Mouse (Mus musculus): ENCODE data around the gene Hs2st1.

The Hs2st1 gene

DNA sequence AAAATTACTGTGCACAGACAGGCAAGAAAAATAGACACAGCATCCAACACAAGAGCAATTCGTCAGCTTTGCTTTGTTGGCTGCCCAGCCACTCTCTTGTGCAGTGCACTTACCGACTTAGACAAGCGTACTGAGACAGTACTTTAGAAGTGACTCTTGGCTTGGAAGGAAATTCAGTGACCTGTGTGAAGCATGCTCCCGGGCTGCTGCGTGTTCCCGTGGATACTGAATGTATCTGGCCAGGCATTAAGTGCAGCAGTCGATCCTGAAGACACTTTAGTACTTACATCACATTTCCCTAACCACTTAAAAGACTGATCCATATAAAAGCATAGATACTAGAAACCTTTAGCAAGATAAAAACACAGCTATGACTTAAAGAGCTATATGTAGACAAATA is 68.1 kb downstream of the Hs2st1 start:
- DNase-seq, result no peak

DNA sequence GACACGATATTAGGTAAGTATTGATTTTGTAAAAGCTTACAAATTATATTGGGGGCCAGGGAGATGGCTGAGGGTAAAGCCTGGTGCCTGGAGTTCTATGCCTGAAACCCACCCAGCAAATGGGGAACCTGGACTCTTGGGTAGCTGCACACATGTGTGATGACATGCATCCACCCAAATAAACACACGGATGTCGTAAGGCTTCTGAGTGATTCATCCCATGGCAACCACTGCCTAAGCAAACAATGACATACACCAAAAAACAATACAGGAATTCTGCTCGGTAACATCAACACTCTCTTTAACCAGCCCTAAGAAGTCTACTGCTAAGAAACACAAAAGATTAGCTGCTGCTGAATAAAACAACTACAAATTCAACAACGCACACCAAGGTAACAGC is 73.2 kb downstream of the Hs2st1 start:
- no peak for DNase-seq

DNA sequence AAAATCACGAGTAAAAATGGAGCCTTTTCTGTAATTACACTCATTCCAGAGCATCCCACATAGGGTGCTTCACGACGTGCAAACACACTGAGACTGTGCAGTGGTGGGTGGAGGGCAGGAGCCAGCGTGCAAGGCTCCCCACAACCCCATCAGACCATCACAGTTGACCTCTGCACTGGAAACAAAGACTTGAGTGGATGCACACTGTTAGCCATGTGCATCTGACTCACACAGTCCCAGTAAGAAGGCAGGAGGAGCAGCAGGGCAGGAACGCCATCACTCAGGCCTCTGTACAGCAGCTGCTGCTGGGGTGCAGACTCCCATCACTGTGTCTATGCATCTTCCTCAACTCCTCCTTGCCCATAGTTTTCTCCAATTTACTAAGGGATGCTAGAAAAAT is 75.1 kb downstream of the Hs2st1 start:
- DNase-seq, result no peak

DNA sequence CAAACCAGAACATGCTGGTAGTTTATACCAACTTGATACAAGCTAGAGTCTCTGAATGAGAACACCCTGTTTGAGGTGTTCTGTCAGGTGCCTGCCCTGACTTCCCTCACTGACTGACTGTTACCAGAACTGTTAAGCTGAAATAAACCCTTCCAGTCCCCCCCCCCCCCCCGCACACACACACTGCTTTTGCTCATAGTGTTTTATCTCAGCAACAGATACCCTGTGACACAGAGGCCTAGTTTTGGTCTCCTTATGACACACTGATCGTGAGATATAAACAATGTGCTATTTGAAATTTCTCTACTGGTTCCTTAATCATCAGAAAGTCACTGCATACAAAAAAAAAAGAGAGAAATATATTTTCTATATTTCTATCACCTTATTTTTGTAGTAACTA is 81.2 kb downstream of the Hs2st1 start:
- DNase-seq, result no peak

DNA sequence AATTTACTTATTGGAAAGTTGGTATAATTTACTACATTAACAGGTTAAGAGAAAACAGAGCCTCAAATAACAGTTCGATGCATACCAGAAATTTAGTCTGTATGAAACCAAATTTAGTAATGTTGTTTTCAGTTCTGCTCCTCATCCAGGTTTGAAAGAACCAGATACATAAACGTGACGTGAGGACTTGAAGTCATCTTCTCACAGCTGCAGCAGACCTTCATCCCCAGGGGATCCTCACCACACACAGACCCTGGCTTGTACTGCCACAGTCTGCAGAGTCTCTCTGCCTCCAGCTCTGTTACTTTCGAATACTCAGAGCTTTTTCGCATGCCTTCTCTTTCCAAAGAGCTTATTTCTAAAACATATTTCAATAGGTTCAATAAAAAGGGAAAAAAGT is 89.4 kb downstream of the Hs2st1 start:
- DNase-seq, result no peak

DNA sequence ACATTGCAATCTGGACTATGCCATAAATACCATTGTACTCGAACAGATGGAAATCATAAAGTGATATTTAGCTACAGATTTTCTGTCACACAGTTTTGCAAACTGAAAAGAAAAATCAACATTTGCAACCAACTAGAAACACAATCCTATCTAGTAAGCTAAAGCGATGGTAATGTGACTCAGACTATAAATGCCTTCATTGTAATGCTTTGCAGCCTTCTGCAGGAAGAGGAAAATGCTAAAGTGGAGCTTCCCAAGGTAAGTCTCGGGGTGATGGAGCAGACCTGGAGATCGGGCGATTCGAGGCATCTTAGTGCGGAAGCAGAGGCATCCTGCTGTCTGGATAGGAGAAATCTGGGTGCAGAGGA is 91.6 kb downstream of the Hs2st1 start:
- no peak for DNase-seq

DNA sequence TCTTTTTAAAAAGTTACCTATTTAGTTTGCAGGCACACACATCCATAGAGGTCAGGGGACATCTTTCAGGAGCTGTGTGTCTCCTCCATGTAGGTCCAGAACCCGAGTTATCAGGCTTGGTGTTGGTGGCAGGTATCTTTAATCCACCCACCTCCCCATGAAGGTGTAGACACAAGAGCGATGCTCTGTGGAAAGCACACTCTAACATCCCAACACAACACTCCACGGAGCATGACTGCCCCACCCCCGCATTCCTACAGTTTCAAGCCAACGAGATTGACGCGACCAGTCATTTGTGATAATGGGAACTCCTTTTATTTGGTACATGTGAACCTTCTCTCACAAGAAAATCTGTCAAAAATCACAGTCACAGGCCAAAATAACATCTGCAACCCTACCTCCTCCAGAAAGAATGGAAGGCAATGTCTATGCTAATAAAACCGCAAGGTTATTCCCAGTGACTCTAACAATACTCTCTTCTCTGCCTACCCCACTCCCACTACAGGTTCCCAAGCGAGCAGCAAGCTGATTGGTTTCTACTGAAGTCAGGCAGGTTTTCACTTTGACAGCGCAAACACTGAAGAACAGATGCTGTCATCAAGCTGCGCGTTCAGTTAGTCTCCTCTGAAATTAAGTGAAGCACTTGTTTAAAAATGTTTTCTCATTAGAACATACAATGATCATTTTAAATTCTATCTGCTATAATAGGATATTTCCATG is 92.1 kb downstream of the Hs2st1 start:
- no peak for DNase-seq

DNA sequence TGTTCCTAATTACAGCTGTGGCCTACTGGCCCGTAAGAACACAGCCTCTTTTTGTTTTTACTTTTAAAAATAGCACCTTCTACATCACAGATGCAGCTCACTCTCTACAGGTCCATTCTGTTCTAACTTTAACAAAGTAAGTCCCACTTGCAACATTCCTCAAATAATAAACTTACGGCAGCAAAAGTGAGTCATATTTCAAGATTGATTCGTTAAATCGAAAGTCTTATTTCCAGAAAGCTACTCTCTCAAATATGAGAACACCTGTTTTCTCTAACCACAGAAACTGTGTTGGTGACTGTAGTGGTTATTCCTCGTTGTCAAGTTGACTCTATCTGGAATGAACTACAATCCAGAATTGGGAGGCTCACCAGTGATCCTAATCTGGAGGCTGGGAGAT is 94.1 kb downstream of the Hs2st1 start:
- DNase-seq, result no peak

DNA sequence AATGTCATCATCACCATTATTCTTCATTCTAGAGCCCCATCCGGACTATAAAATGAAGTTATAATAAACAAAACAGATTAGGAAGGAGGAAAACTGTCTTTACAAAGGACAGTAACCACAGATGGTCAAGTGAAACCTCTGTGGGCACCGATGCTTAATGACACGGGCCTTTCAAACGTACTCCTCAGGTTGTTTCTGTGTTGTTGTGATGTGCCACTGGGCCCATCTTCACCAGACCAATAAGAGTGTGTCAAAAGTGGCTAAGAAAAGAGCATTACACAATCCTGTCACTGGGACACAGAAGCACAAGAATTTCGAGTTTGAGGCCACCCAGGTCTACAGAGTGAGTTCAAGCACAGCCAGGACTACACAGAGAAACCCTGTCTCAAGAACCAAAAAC is 95.3 kb downstream of the Hs2st1 start:
- no peak for DNase-seq

DNA sequence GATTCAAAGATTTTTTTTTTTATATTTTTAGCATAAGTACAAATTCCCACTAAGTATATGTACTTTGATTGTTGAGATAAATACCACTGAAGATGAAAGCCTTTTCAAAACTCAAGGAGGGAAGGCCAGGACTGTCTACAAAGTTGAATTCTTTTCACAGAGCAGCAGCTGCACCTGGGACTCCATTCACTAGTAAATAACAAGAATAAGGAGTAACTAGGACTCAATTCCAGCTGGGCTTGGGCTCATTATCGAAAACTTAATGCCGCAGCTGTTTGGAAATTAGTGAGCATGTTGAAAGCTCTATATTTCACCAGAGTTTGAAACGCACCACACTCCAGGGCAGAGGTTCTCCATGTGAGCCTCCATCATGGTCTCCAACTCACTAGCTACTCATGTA is 98.0 kb downstream of the Hs2st1 start:
- DNase-seq, result no peak

DNA sequence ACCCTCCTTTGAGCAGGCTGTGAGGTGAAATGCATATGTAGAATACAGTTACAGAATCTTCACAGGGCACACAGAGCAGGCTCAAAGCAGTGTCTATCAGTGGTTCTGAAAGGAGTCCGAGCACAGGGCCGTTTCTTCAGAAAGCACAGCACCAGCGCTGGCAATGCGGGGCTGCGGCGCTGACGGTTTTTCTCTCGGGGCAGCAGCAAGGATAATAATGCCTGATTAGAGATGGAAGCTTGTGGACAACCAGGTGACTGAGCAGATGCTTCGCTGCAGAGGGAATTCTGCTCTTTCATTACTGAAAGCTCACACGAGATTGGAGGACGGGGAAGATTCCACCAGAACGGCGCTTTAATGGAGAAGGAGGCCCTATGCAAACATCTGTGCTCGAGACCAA is 99.1 kb downstream of the Hs2st1 start:
- no peak for DNase-seq

DNA sequence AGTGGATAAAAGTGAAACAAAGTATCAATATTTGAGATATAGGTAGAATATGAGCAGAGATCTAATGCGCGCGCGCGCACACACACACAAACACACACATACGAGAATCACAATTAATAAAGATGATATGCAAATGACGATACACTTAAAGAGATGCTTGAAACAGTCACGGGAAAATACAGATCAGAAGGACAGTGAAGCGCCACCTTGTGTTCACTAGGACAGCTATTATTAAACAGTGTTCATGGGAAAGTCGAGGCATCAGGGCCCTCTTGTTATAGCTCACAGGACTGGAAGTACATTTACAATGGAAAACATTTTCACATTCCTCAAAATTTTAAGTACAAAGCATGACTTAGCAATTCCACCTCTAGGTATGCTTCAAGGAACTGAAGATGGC is 102.5 kb downstream of the Hs2st1 start:
- DNase-seq, result peak; percentile 24

DNA sequence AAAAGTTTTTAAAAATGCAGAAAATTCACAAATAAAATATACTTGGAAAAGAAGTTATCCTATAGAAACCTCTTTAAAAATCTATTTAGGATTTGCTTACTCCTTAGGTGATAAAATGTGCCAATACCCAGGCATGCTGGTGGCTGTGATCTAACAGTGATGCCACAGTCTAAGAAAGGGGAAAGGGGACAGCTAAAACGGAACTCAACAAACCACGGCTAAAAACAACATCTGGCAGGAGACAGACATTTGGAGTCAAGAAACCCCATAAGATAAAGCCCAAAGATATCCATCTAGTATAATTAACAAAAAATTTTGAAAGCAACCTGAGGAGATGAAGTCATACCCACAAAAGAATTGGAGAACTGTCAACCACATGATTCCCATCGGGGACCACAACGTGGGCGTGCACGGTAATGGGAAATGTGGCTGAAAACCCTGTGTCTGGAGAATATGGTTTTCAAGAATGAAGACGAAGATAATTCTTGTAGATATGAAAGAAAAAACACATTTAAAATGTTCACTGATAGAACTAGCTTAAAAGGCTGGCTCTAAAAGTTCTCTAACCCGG is 103.8 kb downstream of the Hs2st1 start:
- no peak for DNase-seq

DNA sequence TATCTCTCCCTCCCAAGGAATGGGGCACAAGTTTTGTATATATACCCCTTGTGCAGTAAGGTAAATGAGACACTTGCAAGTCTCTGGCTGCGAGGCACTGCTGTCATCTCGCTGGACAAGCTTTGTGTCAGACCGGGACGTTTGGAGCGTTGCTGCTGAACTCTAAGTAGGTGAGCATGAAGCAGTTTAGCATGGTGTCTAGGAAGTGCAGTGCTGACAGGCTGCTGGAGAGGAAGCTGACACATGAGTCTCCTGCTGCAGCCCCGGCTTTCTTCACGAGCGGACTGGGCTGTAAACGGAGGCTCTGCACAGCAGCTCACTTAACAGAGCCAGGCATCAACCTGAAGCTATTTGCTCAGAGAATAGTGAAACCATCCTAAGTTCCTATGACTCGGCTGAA is 107.3 kb downstream of the Hs2st1 start:
- DNase-seq, result no peak

DNA sequence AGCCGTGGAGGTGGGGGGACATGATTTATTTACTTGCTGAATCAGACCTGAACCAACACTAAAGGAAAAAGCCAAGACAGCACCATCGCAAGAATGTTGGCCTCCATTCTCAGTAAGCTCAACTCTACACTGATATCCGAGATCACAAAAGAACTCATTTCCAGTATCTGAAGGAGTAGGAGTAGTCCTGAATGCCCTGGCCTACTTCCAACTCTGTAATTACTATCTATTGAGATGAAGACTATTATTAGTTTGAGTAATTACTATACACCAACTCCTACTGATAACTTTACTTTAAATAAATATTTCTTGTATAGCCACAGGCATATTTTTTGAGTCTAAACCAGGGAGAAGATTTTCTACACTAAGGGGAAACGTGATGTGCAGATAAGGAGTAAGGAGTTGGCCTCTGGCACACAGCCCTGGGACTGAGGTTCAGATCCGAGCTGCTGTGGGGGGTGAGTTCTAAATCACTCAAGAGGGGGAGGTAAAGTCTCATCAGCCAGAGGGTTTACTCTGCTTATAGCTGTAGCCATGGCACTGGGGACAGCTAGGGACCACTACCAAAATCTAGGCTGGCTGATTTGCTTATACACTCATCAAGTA is 109.7 kb downstream of the Hs2st1 start:
- no peak for DNase-seq

DNA sequence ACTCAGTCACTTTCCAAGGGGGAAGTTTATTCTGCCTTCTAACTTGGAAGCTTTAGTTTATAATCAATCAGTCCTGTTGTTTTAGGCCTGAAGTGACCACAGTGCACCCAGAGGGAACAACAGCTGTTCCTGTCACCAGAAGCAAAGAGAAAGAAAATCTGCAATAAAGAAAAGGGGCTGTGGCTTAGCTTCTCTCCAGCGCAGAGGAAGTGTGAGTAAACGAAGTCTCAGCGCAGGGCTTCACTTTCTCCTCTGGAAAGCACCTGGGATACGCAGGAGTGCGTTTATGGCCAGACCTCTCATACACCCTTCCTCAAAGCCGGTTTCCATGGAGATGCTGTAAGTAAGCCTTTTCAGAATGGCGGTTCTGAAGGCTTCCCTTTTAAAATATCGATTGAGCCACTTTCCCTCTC is 110.7 kb downstream of the Hs2st1 start:
- DNase-seq, result no peak

DNA sequence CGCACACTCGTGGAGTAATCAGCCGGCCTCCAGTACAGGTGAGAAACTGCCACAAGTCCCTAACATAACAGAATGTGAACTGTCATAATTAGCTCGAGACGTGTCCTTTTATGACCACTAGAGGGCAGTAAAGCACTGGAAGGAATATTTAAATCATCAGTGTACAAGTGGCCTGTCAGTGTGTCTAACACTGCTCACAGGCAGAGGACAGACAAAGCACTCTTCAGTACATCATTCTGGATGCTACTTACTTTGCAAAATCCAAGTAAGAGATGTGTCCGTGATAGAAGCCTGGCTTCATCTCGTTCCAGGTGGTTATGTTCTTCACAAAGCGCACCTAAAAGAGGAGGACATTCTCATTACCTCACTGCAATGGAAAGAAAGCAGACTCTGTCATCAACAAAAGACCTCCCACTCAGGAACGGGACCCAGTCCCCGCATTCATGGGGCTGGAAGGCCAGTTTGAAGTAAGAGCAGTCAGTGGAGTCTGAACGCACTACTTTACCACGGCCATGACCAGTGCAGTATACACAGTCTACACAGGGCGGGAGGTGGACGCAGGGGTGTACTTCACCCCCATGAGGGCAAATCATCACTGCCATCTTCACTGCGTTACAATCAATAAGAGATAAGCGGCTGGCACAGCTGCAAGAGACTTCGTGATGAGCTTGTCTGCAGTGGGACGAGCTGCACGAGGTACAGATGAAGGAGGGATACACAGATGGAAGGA is 116.1 kb downstream of the Hs2st1 start:
- DNase-seq, result peak; percentile 61 to 71

DNA sequence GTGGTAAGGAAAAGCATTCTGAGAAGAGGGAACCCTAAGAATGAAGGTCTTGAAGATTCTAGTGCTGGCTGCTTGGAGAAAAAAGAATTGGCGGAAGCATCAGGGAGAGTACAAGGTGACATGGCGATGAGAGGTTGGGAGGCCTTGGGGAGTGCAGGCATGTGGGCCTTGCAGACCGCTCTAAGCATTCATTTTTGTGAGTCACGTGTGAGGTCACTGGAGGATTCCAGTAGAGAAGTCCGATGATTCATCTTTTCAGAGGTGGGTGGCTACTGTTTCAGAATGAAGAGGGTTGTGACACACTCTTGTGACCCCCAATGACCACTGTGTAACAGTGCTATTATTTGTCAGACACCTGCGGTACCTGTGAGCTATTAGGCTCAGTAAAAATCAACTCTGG is 121.0 kb downstream of the Hs2st1 start:
- no peak for DNase-seq

DNA sequence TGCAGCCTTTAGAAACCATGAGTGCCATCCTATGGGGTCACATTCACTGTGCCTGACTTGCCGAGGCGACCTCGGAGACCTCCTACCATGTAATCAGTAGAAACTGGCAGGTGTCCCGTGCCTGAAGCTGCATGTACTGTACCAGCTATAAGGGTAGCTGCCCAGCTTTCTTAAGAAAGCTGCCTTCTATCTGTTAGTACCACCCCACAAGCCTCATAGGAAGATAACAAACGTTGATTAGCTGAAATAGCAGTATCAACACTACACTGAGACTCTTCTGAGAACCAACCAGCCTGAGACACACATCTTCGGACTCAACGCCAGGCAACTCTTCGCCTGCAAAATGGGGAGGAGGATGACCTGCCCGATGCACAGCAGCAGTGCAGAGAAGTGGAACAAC is 122.1 kb downstream of the Hs2st1 start:
- DNase-seq, result no peak

DNA sequence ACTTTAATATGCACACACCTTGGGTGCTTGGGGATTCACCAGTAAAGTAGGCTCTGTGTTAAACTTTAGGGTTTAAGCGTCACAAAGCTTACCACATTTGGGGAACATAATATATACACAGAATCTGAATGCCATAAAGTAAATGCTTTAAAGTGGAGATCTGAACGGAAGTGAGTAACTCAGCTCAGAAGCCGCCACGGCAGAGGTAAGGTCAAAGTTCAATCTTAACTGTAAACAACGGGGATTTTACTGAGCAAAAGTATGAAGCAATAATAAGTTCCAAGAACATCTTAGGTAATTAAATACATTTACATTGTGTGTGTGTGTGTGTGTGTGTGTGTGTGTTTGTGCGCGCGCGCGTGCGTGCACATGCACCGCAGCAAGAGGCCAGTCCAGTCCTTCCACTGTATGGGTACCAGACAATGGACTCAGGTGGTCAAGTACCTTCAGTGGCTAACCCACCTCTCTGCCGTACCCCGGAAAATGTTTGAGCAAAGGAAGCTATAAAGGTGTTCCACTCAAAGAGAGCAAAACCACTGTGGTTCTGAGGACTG is 123.8 kb downstream of the Hs2st1 start:
- DNase-seq, result no peak

DNA sequence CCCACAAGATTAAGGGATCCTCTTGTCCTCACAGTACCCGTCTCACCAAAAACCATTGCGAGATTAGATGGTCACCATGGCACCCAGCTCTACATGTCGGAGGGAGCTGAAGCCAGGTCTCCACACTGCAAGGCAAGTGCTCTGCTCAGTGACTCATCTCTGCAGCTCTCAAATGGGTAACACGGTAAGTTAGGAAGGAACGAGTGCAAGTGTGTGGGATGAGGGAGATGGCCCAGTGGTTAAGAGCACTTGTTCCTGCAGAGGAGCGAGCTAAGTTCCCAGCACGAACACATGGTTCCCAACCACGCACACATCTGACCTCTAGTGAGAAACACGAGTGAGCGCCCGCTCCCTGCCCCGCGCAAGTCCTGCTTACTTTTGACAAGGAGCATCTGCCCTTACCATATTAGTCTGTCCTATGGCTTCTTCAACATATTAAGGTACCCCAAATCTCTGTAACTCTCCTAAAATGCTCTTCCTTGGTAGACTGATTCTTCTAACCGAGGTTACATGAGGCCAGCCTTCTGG is 132.0 kb downstream of the Hs2st1 start:
- no peak for DNase-seq

DNA sequence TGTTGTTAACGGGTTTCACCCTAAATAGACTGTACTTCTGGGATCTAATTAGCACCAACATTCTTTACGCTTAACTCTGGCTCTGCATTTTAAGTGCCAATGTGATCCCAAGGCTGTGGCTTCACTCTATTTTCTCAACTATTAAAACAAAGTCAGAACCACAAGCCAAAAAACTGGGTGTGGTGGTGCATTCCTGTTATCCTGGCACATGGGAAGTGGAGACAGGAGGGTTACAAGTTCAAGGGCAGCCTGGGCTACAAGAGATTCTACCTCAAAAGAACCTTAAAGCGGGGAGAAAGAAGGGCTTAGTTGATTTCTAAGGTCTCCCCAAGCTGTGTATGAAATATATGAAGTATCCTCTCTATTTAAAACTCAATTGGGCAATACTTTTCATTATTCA is 133.9 kb downstream of the Hs2st1 start:
- no peak for DNase-seq

DNA sequence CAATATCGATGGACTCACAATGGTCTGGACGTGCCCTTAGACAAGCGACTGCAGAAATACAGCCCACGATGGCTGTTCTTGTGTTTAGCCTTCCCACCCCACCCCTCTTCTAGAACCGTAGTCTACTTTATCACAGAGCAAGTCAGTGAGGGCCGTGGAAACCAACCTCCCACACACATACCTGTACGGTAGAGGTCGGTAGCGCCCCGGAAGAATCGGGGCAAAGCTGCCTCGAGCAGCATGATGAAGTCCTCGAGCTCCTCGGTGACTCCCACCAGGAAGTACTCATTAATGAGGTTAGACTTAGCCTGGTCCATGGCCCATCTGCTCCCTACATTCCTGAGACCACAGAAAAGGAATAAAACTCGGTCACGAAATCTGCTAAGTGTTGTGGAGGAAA is 134.7 kb downstream of the Hs2st1 start:
- DNase-seq, result no peak

DNA sequence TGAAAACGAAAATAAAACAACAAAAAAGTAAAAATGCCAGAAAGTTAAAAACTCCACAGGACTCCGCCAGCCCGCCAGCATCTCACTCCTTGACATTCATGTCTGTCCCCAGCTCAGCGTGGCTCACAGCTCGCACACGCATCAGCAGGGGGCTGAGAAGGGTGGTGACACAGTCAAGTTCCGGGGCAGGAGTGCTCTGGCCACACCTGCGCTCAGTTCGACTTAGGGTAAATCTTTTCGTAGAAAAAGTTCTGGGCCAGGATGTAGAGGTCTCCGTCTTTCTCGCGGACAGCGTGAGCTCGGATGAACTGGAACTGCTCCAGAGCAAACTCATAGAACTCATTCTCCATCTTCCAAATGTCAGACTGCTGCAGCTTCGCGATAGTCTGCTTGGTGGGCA is 135.7 kb downstream of the Hs2st1 start:
- no peak for DNase-seq

Data from cerebellum, postnatal 14 days (tissue).